Mouse (Mus musculus) ES-E14 (cell line): Measurements from ENCODE around the gene R3hdm4.

ENCODE experiments used
- CHD2 ChIP-seq: IDR thresholded peaks from 2 replicates; pipeline ENCODE4 v1.6.1; 2014; ENCODE audit warnings: mild to moderate bottlenecking, low read depth, low read length, inconsistent platforms
- HCFC1 ChIP-seq: IDR thresholded peaks from 2 replicates; pipeline ENCODE4 v1.6.1; 2012; ENCODE audit warnings: low read length, inconsistent platforms, borderline replicate concordance; ENCODE audit not compliant: insufficient read depth
- MAFK ChIP-seq: IDR thresholded peaks from 2 replicates; pipeline ENCODE4 v1.6.1; 2014; ENCODE audit warnings: mild to moderate bottlenecking, low read depth, low read length, inconsistent platforms; ENCODE audit not compliant: insufficient read depth
- ZC3H11A ChIP-seq: IDR thresholded peaks from 2 replicates; pipeline ENCODE4 v1.6.1; 2012; ENCODE audit warnings: low read depth, mild to moderate bottlenecking, inconsistent platforms, low read length, borderline replicate concordance
- ZNF384 ChIP-seq: IDR thresholded peaks from 2 replicates; pipeline ENCODE4 v1.6.1; 2012; ENCODE audit warnings: low read depth, low read length, inconsistent platforms

DNA sequence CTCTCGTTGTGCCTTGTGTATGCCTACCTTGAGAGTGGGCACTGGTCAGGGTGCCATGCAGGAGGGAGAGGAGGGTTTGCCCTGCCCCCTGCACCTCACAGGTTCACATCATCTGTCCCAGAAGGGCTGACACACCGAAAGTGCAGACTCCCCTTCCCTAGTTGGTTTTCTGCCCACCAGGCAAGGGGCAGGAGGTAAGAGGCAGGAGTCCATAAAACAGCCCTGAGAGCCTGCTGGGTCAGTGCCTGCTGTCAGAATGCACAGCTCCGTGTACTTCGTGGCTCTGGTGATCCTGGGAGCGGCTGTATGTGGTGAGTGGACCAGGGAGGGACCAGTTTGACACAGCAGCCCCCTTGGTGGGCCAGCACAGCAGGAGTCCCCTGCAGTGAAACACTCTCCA is 30.3 kb downstream of the R3hdm4 start, which contains the start of gene Cfd:
- TF ChIP-seq ZC3H11A (no peak), CHD2 (no peak), MAFK (no peak), HCFC1 (no peak), ZNF384 (no peak)
